Mouse (Mus musculus) CH12.LX (cell line): ENCODE data around the gene Tet1. TPM values are rescaled to one million over a fixed set of nuclear protein-coding genes. Genes with fewer than 3 reads are reported as not detected.

Source experiments
- DNase-seq: peaks from one replicate; pipeline ENCODE4 v3.0.0-alpha.2; 2013; ENCODE audit errors: extremely low read depth
- H3K27ac ChIP-seq: 2 replicates; pipeline ENCODE4 v1.5.1; 2012; ENCODE audit warnings: low read depth, mild to moderate bottlenecking, control low read depth, moderate library complexity; ENCODE audit not compliant: insufficient read depth
- H3K27me3 ChIP-seq: replicated peaks from 2 replicates; pipeline ENCODE3; 2012; ENCODE audit warnings: inconsistent platforms
- H3K36me3 ChIP-seq, 2 experiments: replicated peaks in 1 of 2; 2 replicates each; pipeline versions ENCODE3 to v1.6.1; 2012; ENCODE audit warnings: inconsistent platforms in 1 of 2, low read length in 1 of 2, mild to moderate bottlenecking in 1 of 2, mixed read lengths in 1 of 2, moderate library complexity in 1 of 2; ENCODE audit not compliant: control insufficient read depth in 1 of 2, insufficient read depth in 1 of 2
- H3K4me1 ChIP-seq, 2 experiments: 2 replicates each; pipeline ENCODE4 v1.6.1; 2012; ENCODE audit warnings: inconsistent platforms in 1 of 2, moderate library complexity in 1 of 2; ENCODE audit not compliant: insufficient read depth in 2 of 2, control insufficient read depth in 1 of 2
- H3K4me2 ChIP-seq: 2 replicates; pipeline ENCODE4 v1.6.1; 2012; ENCODE audit warnings: low read depth, mild to moderate bottlenecking, control low read depth; ENCODE audit not compliant: poor library complexity, insufficient read depth, severe bottlenecking
- H3K4me3 ChIP-seq, 3 experiments: fragments of 150-350 bp in 1 of 3; sonication (generic) in 1 of 3; replicated peaks in 1 of 3; 2 replicates each; pipeline versions ENCODE3 to v1.5.1; 2011 to 2012; ENCODE audit warnings: low read depth in 2 of 3, low read length in 2 of 3, mild to moderate bottlenecking in 2 of 3, moderate library complexity in 2 of 3, control low read depth in 1 of 3, improper control_type of control experiment in 1 of 3, inconsistent platforms in 1 of 3, mixed read lengths in 1 of 3; ENCODE audit not compliant: poor library complexity in 1 of 3
- H3K79me2 ChIP-seq: replicated peaks from 2 replicates; pipeline ENCODE4 v1.6.1; 2012; ENCODE audit warnings: mild to moderate bottlenecking, moderate library complexity; ENCODE audit not compliant: control insufficient read depth, poor library complexity, insufficient read depth, severe bottlenecking; ENCODE audit errors: extremely low read depth
- H3K9ac ChIP-seq: 2 replicates; pipeline ENCODE4 v1.6.1; 2012; ENCODE audit warnings: low read depth, mild to moderate bottlenecking, control low read depth, moderate library complexity; ENCODE audit not compliant: insufficient read depth
- H3K9me3 ChIP-seq: replicated peaks from 2 replicates; pipeline ENCODE3; 2012; ENCODE audit warnings: low read length, inconsistent platforms, mixed read lengths
- CTCF ChIP-seq, 2 experiments: IDR thresholded peaks in 1 of 2; conservative IDR thresholded peaks in 1 of 2; 2 replicates each; pipeline ENCODE4 v1.5.1; 2011 to 2012; ENCODE audit warnings: low read depth in 2 of 2, low read length in 2 of 2, improper control_type of control experiment in 1 of 2, inconsistent platforms in 1 of 2, mild to moderate bottlenecking in 1 of 2, moderate library complexity in 1 of 2
- E2F4 ChIP-seq: IDR thresholded peaks from 2 replicates; pipeline ENCODE4 v1.6.1; 2011; ENCODE audit warnings: low read depth, low read length, improper control_type of control experiment; ENCODE audit not compliant: insufficient replicate concordance
- EP300 ChIP-seq: IDR thresholded peaks from 2 replicates; pipeline ENCODE4 v1.6.1; 2011; ENCODE audit warnings: low read length, improper control_type of control experiment
- ETS1 ChIP-seq: conservative IDR thresholded peaks from 2 replicates; pipeline ENCODE4 v1.6.1; 2012; ENCODE audit warnings: low read depth, mild to moderate bottlenecking, inconsistent platforms, low read length, improper control_type of control experiment, moderate library complexity
- JUN ChIP-seq: IDR thresholded peaks from 2 replicates; pipeline ENCODE4 v1.6.1; 2011; ENCODE audit warnings: low read depth, mild to moderate bottlenecking, low read length, improper control_type of control experiment, moderate library complexity; ENCODE audit not compliant: insufficient read depth
- MYC ChIP-seq: IDR thresholded peaks from 2 replicates; pipeline ENCODE4 v1.6.1; 2011; ENCODE audit warnings: low read depth, mild to moderate bottlenecking, improper control_type of control experiment, low read length
- POLR2A ChIP-seq: IDR thresholded peaks from 2 replicates; pipeline ENCODE4 v1.6.1; 2011; ENCODE audit warnings: low read depth, mild to moderate bottlenecking, improper control_type of control experiment, low read length
- POLR2AphosphoS2 ChIP-seq: IDR thresholded peaks from 2 replicates; pipeline ENCODE4 v1.6.1; 2011; ENCODE audit warnings: low read depth, low read length, improper control_type of control experiment
- RAD21 ChIP-seq: IDR thresholded peaks from 2 replicates; pipeline ENCODE4 v1.6.1; 2011; ENCODE audit warnings: low read depth, mild to moderate bottlenecking, low read length, improper control_type of control experiment, moderate library complexity
- SMC3 ChIP-seq: IDR thresholded peaks from 2 replicates; pipeline ENCODE4 v1.6.1; 2011; ENCODE audit warnings: low read depth, low read length, improper control_type of control experiment
- TBP ChIP-seq: conservative IDR thresholded peaks from 2 replicates; pipeline ENCODE4 v1.6.1; 2011; ENCODE audit warnings: low read depth, low read length, improper control_type of control experiment
- TCF12 ChIP-seq: IDR thresholded peaks from 2 replicates; pipeline ENCODE4 v1.6.1; 2014; ENCODE audit warnings: low read depth, mild to moderate bottlenecking, inconsistent platforms, low read length, improper control_type of control experiment
- ZMIZ1 ChIP-seq: IDR thresholded peaks from 2 replicates; pipeline ENCODE4 v1.6.1; 2012; ENCODE audit warnings: low read depth, mild to moderate bottlenecking, inconsistent platforms, low read length, improper control_type of control experiment
- dilution Hi-C: fragments of 300-500 bp; cut with MboI; formaldehyde crosslinking; loops from 2 replicates; pipeline ENCODE4 v1.14.3; 2020; ENCODE audit warnings: low sequenced_read_pairs; ENCODE audit not compliant: extremely low pct_unique_long_range_greater_than_20kb, extremely low pct_ligation_motif_present
- in situ Hi-C: fragments of 300-500 bp; cut with MboI; formaldehyde crosslinking; loops from 3 replicates; pipeline ENCODE4 v1.14.3; 2019; ENCODE audit warnings: low sequenced_read_pairs, low pct_ligation_motif_present, low pct_unique_long_range_greater_than_20kb, mixed read lengths
- polyA plus RNA-seq: library from polyadenylated mRNA; unstranded; fragments of >175 nt; gene quantifications from 2 replicates; pipeline ENCODE4 v1.2.1, GENCODE M21; 2012; ENCODE audit warnings: low read depth; ENCODE audit not compliant: insufficient read length
- total RNA-seq, 2 experiments: library from RNA; depleted of rRNA; stranded (reverse); fragments of 300-350 nt in 1 of 2; fragments of >200 nt in 1 of 2; gene quantifications; 2 replicates each; pipeline ENCODE4 v1.2.3; 2012 to 2014

The Tet1 gene
- total and polyA plus RNA-seq, 3 experiments = 0.23 to 0.55 (median 0.34) TPM

- Histone ChIP-seq H3K79me2 (no peaks in the 10 kb centered on the region), H3K27me3 (no peaks in the 10 kb centered on the region), H3K9ac (no peak overlapping the region), H3K36me3 (peaks cover 27 to 58% of the 10 kb centered on the region in 2 experiments), H3K4me2 (no peak overlapping the region), H3K4me1 (no peaks in the 10 kb centered on the region), H3K27ac (no peak overlapping the region), H3K4me3 (no peak overlapping the region), H3K9me3 (no peaks in the 10 kb centered on the region)
- DNase-seq = no peak
- dilution Hi-C loops (no loop called here), in situ Hi-C loops (loop anchor here (5.0 kb wide), 1 partner anchor 35 kb away; no protein-coding TSS in a partner anchor)
- TF ChIP-seq SMC3 = 0 out of 2 replicates have a peak, but pooled peaks have one; percentile 9
- peak in 1 of 2 experiments; percentile 38; a peak in 2 of 4 replicates for TF ChIP-seq CTCF (conservative IDR thresholded peaks at IDR 0.05 in 1 of 2, IDR thresholded peaks at IDR 0.05 in 1 of 2; ENCODE audit: low read depth in 2 of 2, low read length in 2 of 2)
- TF ChIP-seq RAD21 = peak; percentile 4; the same call in 1 of the 2 replicates
- TF ChIP-seq TBP = no peak
Measured at GRCm38 (mm10) chr10:62932381-62932780, 23.6 kb upstream of the Tet1 start.

- H3K4me3 ChIP-seq = no peak overlapping the region
- no peaks in the 10 kb centered on the region for H3K27me3 ChIP-seq
- in situ Hi-C loops = no loop called here
- no peak overlapping the region for H3K9ac ChIP-seq
- dilution Hi-C loops = no loop called here
- no peak for TF ChIP-seq POLR2AphosphoS2
- no peaks in the 10 kb centered on the region for H3K9me3 ChIP-seq
- no peak overlapping the region for H3K4me2 ChIP-seq
- no peaks in the 10 kb centered on the region; the same call in 1 of the 2 replicates for H3K79me2 ChIP-seq
- no peak overlapping the region for H3K27ac ChIP-seq
- H3K36me3 ChIP-seq = peaks cover 9 to 24% of the 10 kb centered on the region in 2 experiments
- DNase-seq = no peak
- H3K4me1 ChIP-seq = peaks cover 0 to 12% of the 10 kb centered on the region in 2 experiments; a peak in 2 of 4 replicates
Measured at GRCm38 (mm10) chr10:62924096-62924635, 15.4 kb upstream of the Tet1 start.

- no peak for DNase-seq
- in situ Hi-C loops = no loop called here
- TF ChIP-seq E2F4 = no peak
- TF ChIP-seq EP300 = no peak
- TF ChIP-seq CTCF (conservative IDR thresholded peaks at IDR 0.05 in 1 of 2, IDR thresholded peaks at IDR 0.05 in 1 of 2; ENCODE audit: low read depth in 2 of 2, low read length in 2 of 2) = no peak
- no peak for TF ChIP-seq POLR2A
- TF ChIP-seq ETS1 = no peak
- TF ChIP-seq JUN = no peak
- no peak; the same call in 1 of the 2 replicates for TF ChIP-seq TCF12
- no peak for TF ChIP-seq MYC
- no peak for TF ChIP-seq RAD21
- TF ChIP-seq ZMIZ1 = no peak
- no peaks in the 10 kb centered on the region; the same call in 1 of the 2 replicates for H3K79me2 ChIP-seq
- H3K4me1 ChIP-seq = peaks cover 0 to 18% of the 10 kb centered on the region in 2 experiments; a peak in 2 of 4 replicates
- H3K9me3 ChIP-seq = no peaks in the 10 kb centered on the region
- H3K4me3 ChIP-seq = peak overlapping the region; percentile 91 to 99 (median 95)
- H3K9ac ChIP-seq = peak overlapping the region; percentile 83
- no peaks in the 10 kb centered on the region for H3K27me3 ChIP-seq
- dilution Hi-C loops = no loop called here
- H3K36me3 ChIP-seq = peaks cover 0 to 5% of the 10 kb centered on the region in 2 experiments
- no peak overlapping the region for H3K27ac ChIP-seq
- peak overlapping the region; percentile 73 for H3K4me2 ChIP-seq
Measured at GRCm38 (mm10) chr10:62920766-62921156, 12.0 kb upstream of the Tet1 start.
